Mouse (Mus musculus) thymus, adult 2 months (tissue): ENCODE measurements around the gene Pla2g5.

ENCODE experiments used
- CTCF ChIP-seq: fragments of 200-500 bp; IDR thresholded peaks from 2 replicates; pipeline ENCODE4 v1.5.1; 2012; ENCODE audit warnings: mild to moderate bottlenecking, control low read depth, low read length, moderate library complexity, borderline replicate concordance; ENCODE audit not compliant: control insufficient read depth, poor library complexity, insufficient read depth; ENCODE audit errors: extremely low read depth
- POLR2A ChIP-seq: fragments of 200-500 bp; IDR thresholded peaks from 2 replicates; pipeline ENCODE4 v1.6.1; 2012; ENCODE audit warnings: mild to moderate bottlenecking, low read length, control low read depth, moderate library complexity; ENCODE audit not compliant: control insufficient read depth, poor library complexity, insufficient read depth; ENCODE audit errors: extremely low read depth

DNA sequence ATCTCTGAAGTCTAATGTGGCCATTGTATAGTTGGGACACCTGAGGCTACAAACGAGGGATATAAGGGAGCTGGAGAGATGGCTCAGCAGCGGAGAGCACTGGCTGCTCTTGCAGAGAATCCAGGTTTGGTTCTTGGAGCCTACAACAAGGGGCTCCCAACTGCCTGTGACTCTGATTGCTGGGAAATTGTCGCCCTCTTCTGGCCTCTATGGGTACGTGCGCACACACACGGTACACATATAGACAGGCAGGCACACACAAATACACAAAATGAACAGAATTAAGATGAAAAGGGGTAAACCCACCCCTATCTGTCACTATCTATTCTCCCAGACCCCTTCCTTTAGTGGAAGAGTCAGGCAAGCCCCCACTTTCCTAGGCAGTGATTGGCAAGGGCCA is 110.7 kb downstream of the Pla2g5 start:
- no peak for TF ChIP-seq CTCF
- TF ChIP-seq POLR2A, result no peak
